Mouse (Mus musculus): ENCODE measurements around the gene Fxyd3. TPM values are rescaled to one million over a fixed set of nuclear protein-coding genes. Genes with fewer than 3 reads are reported as not detected.

Fxyd3 gene
- total and polyA plus RNA-seq, 2 experiments from 2014 or later, result 1.5 TPM; not detected in 1

DNA sequence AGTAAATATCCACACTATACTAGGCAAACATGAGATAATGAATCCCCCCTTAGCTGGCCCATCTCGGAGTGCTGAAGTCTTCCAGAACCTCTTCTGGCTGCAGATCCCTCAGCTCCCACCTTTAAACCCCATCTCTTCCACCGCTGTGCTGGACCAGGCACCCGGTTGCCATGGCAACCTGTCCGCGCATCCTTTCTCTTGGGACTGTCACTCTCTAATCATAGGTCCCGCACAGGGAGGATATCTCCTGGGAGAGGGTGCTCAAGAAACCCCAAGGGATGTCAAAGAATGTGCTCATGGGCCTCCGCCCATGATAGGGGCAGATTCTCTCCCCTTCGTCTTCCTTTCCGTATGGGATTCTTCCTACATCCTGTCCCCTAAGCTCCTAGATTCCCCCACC lies 25.6 kb downstream of the Fxyd3 start:
- peak; percentile 69 for DNase-seq (ENCODE audit: low spot score)
- H3K27ac ChIP-seq, result peak overlapping the region; percentile 56; the same call in 1 of the 2 replicates
- H3K36me3 ChIP-seq (ENCODE audit: insufficient read depth, low read length), result no peaks in the 10 kb centered on the region
- peak overlapping the region; percentile 56 for H3K9ac ChIP-seq (replicated peaks; ENCODE audit: low read length)
- peak overlapping the region; percentile 46 for H3K4me3 ChIP-seq (ENCODE audit: low read length)
- WGBS, result 4% methylated on average over 9 of the region's 9 CpGs
- H3K4me2 ChIP-seq (ENCODE audit: low read depth, low read length), result peak overlapping the region; percentile 60
- TF ChIP-seq CTCF (IDR thresholded peaks at IDR 0.05; ENCODE audit: low read depth), result no peak
- peaks cover 16% of the 10 kb centered on the region; the same call in 1 of the 2 replicates for H3K27me3 ChIP-seq (ENCODE audit: insufficient read depth, low read length)
- ATAC-seq, result peak; percentile 8
- no peaks in the 10 kb centered on the region for H3K9me3 ChIP-seq (ENCODE audit: low read length)
- H3K4me1 ChIP-seq (ENCODE audit: insufficient read depth, low read length), result peaks cover 22% of the 10 kb centered on the region; the same call in 1 of the 2 replicates

DNA sequence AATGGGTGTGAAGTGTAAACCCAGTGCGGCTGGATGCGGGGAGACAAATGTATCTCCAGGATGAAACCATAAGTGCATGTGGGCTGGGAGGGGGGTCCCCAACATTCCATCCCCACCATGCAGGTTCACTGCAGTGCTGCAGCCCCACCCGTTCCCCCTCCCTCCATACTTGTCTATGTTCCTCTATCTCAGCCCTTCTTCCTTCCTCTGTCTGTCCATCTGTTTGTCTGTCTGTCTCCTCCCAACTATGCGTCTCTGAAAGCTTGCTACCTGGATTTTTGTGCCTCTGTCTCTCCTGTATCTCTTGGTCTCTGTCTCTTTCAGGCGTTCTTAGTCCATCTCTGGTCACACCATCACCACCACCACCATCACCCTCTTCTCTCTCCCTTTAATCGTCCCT lies 26.0 kb downstream of the Fxyd3 start:
- no peaks in the 10 kb centered on the region for H3K36me3 ChIP-seq (ENCODE audit: insufficient read depth, low read length)
- H3K4me1 ChIP-seq (ENCODE audit: insufficient read depth, low read length), result peaks cover 22% of the 10 kb centered on the region; the same call in 1 of the 2 replicates
- peak overlapping the region; percentile 56 for H3K9ac ChIP-seq (replicated peaks; ENCODE audit: low read length)
- ATAC-seq, result no peak
- TF ChIP-seq CTCF (IDR thresholded peaks at IDR 0.05; ENCODE audit: low read depth), result no peak
- peak overlapping the region; percentile 56; the same call in 1 of the 2 replicates for H3K27ac ChIP-seq
- H3K4me3 ChIP-seq (ENCODE audit: low read length), result peak overlapping the region; percentile 46
- H3K4me2 ChIP-seq (ENCODE audit: low read depth, low read length), result peak overlapping the region; percentile 60
- peak; percentile 25 for DNase-seq (ENCODE audit: low spot score)
- H3K9me3 ChIP-seq (ENCODE audit: low read length), result no peaks in the 10 kb centered on the region
- H3K27me3 ChIP-seq (ENCODE audit: insufficient read depth, low read length), result peaks cover 16% of the 10 kb centered on the region; the same call in 1 of the 2 replicates
- 2% methylated on average over 6 of the region's 6 CpGs for WGBS

DNA sequence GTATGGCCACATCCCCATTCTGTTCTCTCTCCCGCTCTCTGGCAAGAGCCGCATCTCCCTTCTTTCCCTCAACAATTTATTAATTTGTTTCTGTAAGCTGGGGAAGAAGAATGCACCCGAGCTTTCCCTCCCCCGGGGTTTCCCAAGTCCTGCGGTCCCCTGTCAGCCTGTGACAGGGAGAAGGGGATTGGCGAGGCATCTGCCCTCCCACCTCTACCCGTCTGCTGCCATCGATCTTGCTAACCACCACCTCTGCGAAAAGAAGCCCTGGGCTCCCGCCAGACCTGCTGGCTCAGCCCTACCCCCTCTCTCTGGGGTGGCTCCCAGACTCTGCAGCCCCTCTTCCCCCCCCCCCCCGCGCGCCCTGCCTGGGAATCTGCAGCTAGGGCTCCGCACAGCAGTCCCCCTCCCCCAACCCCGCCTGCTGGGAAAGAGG lies 26.6 kb downstream of the Fxyd3 start:
- Histone ChIP-seq H3K27ac (peak overlapping the region; percentile 56), H3K36me3 (ENCODE audit: insufficient read depth, low read length) (no peaks in the 10 kb centered on the region), H3K4me1 (ENCODE audit: insufficient read depth, low read length) (peaks cover 19% of the 10 kb centered on the region; the same call in 1 of the 2 replicates), H3K4me3 (ENCODE audit: low read length) (peak overlapping the region; percentile 46), H3K9me3 (ENCODE audit: low read length) (no peaks in the 10 kb centered on the region), H3K9ac (replicated peaks; ENCODE audit: low read length) (peak overlapping the region; percentile 56), H3K27me3 (ENCODE audit: insufficient read depth, low read length) (peaks cover 16% of the 10 kb centered on the region; the same call in 1 of the 2 replicates), H3K4me2 (ENCODE audit: low read depth, low read length) (peak overlapping the region; percentile 60)
- TF ChIP-seq CTCF (IDR thresholded peaks at IDR 0.05; ENCODE audit: low read depth), result no peak
- peak; percentile 61 for DNase-seq (ENCODE audit: low spot score)
- ATAC-seq, result peak; percentile 19
- under 1% methylated on average over 11 of the region's 15 CpGs for WGBS

DNA sequence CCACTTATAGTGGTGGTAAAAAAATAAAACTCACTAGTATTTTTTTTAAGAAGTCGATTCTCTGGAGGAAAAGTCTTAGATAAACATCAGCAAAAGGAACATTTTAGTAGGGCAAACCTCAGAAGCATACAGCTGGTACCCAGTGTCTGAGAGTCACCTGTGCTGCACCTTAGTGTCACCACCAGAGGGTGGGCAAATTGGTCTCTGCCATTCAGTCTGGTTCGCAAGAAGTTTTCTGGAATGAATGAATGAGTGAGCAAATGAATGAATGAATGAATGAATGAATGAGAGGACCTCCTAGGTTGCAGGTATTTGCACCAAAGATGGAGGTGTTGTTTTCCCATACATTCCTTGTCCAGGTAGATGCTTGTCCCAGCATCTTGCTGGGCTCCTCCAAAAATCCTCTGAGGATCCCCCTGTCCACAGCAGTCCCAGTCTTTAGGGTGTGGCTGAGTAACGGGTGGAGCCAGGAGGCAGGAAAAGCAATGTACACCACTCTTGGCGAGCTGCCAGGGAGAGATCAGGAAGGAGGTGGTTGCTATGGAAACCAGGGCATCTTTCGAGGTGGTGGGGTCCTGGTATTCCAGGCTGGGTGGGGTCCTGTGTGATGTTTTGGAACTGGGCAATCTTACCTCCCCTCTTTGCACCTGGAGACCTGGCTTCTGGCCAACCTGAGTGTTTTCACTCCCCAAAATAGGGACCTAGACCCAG lies 27.2 kb downstream of the Fxyd3 start:
- 20% methylated on average over 5 of the region's 5 CpGs for WGBS
- DNase-seq (ENCODE audit: low spot score), result peak; percentile 84
- Histone ChIP-seq H3K27me3 (ENCODE audit: insufficient read depth, low read length) (peaks cover 16% of the 10 kb centered on the region; the same call in 1 of the 2 replicates), H3K36me3 (ENCODE audit: insufficient read depth, low read length) (no peaks in the 10 kb centered on the region), H3K9me3 (ENCODE audit: low read length) (no peaks in the 10 kb centered on the region), H3K4me3 (ENCODE audit: low read length) (peak overlapping the region; percentile 46), H3K9ac (replicated peaks; ENCODE audit: low read length) (peak overlapping the region; percentile 56), H3K4me2 (ENCODE audit: low read depth, low read length) (peak overlapping the region; percentile 60), H3K4me1 (ENCODE audit: insufficient read depth, low read length) (peaks cover 19% of the 10 kb centered on the region; the same call in 1 of the 2 replicates), H3K27ac (peak overlapping the region; percentile 56)
- peak; percentile 46 for TF ChIP-seq CTCF (IDR thresholded peaks at IDR 0.05; ENCODE audit: low read depth)
- ATAC-seq, result 0 out of 2 replicates have a peak, but pooled peaks have one; percentile 1

DNA sequence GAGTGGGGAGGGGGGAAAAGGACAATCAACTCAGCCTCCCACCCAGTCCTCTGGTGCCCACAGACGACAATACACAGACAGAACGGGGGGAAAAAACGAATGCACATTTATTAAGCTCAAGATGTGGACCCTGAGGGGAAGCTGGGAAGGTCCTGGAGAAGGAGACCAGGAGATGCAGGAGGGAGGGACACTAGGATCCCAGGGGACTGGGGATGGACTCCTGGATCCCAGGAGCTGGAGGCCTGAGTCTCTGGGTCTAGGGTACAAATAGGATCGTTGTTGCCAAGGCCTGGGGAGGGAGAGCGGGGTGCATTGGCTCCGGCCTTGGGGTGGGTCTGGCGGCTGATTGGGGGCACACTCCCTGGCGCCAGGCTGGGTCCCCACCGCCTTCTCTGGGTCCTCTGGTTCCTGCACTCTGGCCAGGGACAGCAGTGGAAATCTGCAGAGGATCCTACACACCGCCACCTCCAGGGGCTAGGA lies 34.0 kb downstream of the Fxyd3 start, which contains the start of gene Fxyd5:
Gene Fxyd5 (minus strand): TSS at position 51 of the 480 bp plus-strand sequence.
- DNase-seq (ENCODE audit: low spot score) (no peak), ATAC-seq (no peak)
- H3K4me3 ChIP-seq (ENCODE audit: low read length), result 0 out of 2 replicates have a peak within 1 kb of the TSS, but pooled peaks have one; percentile 6
- 0 out of 2 replicates have a peak, but pooled peaks cover 20% of the 10 kb centered on the region for H3K27me3 ChIP-seq (ENCODE audit: insufficient read depth, low read length)
- WGBS, result 40% methylated on average over 10 of the region's 10 CpGs
- peak within 1 kb of the TSS; percentile 39 for H3K4me2 ChIP-seq (ENCODE audit: low read depth, low read length)
- no peak for TF ChIP-seq CTCF (IDR thresholded peaks at IDR 0.05; ENCODE audit: low read depth)
- no peaks in the 10 kb centered on the region for H3K4me1 ChIP-seq (ENCODE audit: insufficient read depth, low read length)
- H3K9me3 ChIP-seq (ENCODE audit: low read length), result no peaks in the 10 kb centered on the region
- no peaks in the 10 kb centered on the region for H3K36me3 ChIP-seq (ENCODE audit: insufficient read depth, low read length)
- no peak within 1 kb of the TSS for H3K9ac ChIP-seq (replicated peaks; ENCODE audit: low read length)
- H3K27ac ChIP-seq, result no peak within 1 kb of the TSS

DNA sequence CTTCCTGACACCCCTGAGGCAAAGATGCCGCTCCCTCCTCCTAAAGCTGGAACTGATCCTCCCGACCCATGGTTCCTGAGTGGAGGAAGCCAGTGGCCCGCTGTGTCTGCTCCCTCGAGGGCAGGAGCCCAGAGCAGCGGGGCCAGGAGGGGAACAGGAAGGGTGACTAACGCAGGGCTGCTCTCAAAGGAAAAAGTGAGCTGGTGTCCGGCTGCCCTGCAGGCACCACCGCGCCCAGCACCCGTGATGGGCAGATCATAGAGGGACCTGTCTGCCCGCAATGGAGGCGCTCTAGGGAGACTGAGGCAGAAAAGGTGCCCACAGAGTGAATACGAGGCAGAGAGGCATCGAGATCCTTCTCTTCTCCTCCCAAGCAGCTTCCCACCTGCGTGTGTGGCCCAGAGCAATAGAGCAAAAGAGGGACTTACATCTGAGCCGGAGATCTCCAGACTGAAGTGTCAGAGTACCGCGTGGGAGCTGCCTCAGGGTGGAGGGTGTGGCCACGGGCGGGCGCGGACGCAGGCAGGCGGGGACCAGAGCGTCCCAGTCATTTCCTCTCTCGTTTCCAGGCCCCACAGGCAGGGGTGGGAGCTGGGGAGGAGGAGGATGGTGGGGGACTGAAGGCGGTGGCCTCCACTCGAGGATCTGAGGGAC lies 34.7 kb downstream of the Fxyd3 start:
- peak overlapping the region; percentile 39 for H3K4me2 ChIP-seq (ENCODE audit: low read depth, low read length)
- H3K36me3 ChIP-seq (ENCODE audit: insufficient read depth, low read length), result no peaks in the 10 kb centered on the region
- DNase-seq (ENCODE audit: low spot score) (no peak), ATAC-seq (peak; percentile 30; the same call in 1 of the 2 replicates)
- H3K9ac ChIP-seq (replicated peaks; ENCODE audit: low read length), result no peak overlapping the region
- H3K9me3 ChIP-seq (ENCODE audit: low read length), result no peaks in the 10 kb centered on the region
- H3K4me3 ChIP-seq (ENCODE audit: low read length), result 0 out of 2 replicates have a peak overlapping the region, but pooled peaks have one; percentile 6
- H3K4me1 ChIP-seq (ENCODE audit: insufficient read depth, low read length), result no peaks in the 10 kb centered on the region
- WGBS, result 8% methylated on average over 28 of the region's 28 CpGs
- H3K27ac ChIP-seq, result no peak overlapping the region
- TF ChIP-seq CTCF (IDR thresholded peaks at IDR 0.05; ENCODE audit: low read depth), result no peak
- 0 out of 2 replicates have a peak, but pooled peaks cover 20% of the 10 kb centered on the region for H3K27me3 ChIP-seq (ENCODE audit: insufficient read depth, low read length)

Measured in hindbrain, postnatal 0 days (tissue).